Mouse (Mus musculus) thymus, adult 2 months (tissue): ENCODE results near the gene Slc29a3. TPM values are rescaled to one million over a fixed set of nuclear protein-coding genes. Genes with fewer than 3 reads are reported as not detected.

Experiments
- DNase-seq: peaks from one replicate; pipeline ENCODE4 v3.0.0; 2021
- H3K27ac ChIP-seq: fragments of 200-500 bp; 2 replicates; pipeline ENCODE4 v1.5.1; 2012; ENCODE audit warnings: low read length, control low read depth; ENCODE audit not compliant: control insufficient read depth, insufficient read depth
- H3K27me3 ChIP-seq: fragments of 200-500 bp; 2 replicates; pipeline ENCODE4 v1.6.1; 2012; ENCODE audit warnings: mild to moderate bottlenecking, low read length, moderate library complexity, mixed read lengths; ENCODE audit not compliant: control insufficient read depth, insufficient read depth
- H3K36me3 ChIP-seq: fragments of 200-500 bp; 2 replicates; pipeline ENCODE4 v1.6.1; 2012; ENCODE audit warnings: mild to moderate bottlenecking, low read length, moderate library complexity; ENCODE audit not compliant: control insufficient read depth, insufficient read depth
- H3K4me1 ChIP-seq: fragments of 200-500 bp; replicated peaks from 2 replicates; pipeline ENCODE4 v1.6.1; 2012; ENCODE audit warnings: low read length; ENCODE audit not compliant: control insufficient read depth, insufficient read depth
- H3K4me3 ChIP-seq: fragments of 200-500 bp; 2 replicates; pipeline ENCODE4 v1.5.1; 2012; ENCODE audit warnings: mild to moderate bottlenecking, low read length, control low read depth, moderate library complexity; ENCODE audit not compliant: control insufficient read depth, insufficient read depth
- CTCF ChIP-seq: fragments of 200-500 bp; IDR thresholded peaks from 2 replicates; pipeline ENCODE4 v1.5.1; 2012; ENCODE audit warnings: mild to moderate bottlenecking, control low read depth, low read length, moderate library complexity, borderline replicate concordance; ENCODE audit not compliant: control insufficient read depth, poor library complexity, insufficient read depth; ENCODE audit errors: extremely low read depth
- POLR2A ChIP-seq: fragments of 200-500 bp; IDR thresholded peaks from 2 replicates; pipeline ENCODE4 v1.6.1; 2012; ENCODE audit warnings: mild to moderate bottlenecking, low read length, control low read depth, moderate library complexity; ENCODE audit not compliant: control insufficient read depth, poor library complexity, insufficient read depth; ENCODE audit errors: extremely low read depth
- WGBS: fragments of 180-500 bp; shearing (Covaris S2); methylation state at CpG from one replicate; pipeline ENCODE4 v1.1.7; 2018; 5-methylcytosine and 5-hydroxymethylcytosine counted together
- polyA plus RNA-seq: library from polyadenylated mRNA; depleted of rRNA; stranded (reverse); fragments of >200 nt; gene quantifications from 2 replicates; pipeline ENCODE4 v1.2.3, GENCODE M21; 2012; rRNA removed

Gene Slc29a3
- polyA plus RNA-seq, 1 experiment: 33.9 TPM

DNA sequence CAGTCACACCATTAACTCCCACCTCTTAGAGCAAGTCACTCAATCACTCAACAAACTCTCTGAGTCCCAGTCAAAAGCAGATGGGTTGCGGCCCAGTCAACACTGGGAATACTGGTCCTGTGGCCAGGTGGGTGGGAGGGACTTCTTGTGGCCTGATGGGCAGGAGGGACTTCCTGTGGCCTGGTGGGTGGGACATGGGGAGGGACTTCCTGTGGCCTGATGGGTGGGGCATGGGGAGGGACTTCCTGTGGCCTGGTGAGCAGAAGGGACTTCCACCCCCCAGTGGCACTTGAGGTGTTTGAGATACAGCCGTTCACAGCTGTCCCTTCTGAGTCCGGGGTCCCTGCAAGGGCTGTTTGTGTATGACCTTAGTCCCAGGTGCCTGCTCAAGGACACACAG is 84.0 kb downstream of the Slc29a3 start:
- Histone ChIP-seq H3K27me3 (no peaks in the 10 kb centered on the region), H3K36me3 (no peaks in the 10 kb centered on the region), H3K4me1 (no peaks in the 10 kb centered on the region), H3K4me3 (no peak overlapping the region), H3K27ac (no peak overlapping the region)
- no peak for TF ChIP-seq CTCF
- TF ChIP-seq POLR2A: no peak
- no peak for DNase-seq
- WGBS: 89% methylated on average over 3 of the region's 3 CpGs

Other genes starting within 250 kb of the Slc29a3 start
- 3.5 and 4.6 TPM in 2 replicates for gene Cdh23, start 56.3 kb downstream of the Slc29a3 start, polyA plus RNA-seq
- 3.6 and 4.0 TPM in 2 replicates for gene Unc5b, start 78.8 kb upstream of the Slc29a3 start, polyA plus RNA-seq